Mouse (Mus musculus) neural tube, embryonic 11.5 days (tissue): Measurements from ENCODE around the gene Eif3l. TPM values are rescaled to one million over a fixed set of nuclear protein-coding genes. Genes with fewer than 3 reads are reported as not detected.

Experiments
- ATAC-seq: fragments of 200-750 bp; cut with Nextera tagmentation; 2 replicates; pipeline ENCODE4 v1.8.0; 2017; ENCODE audit warnings: moderate number of reproducible peaks, mild to moderate bottlenecking, moderate TSS enrichment, moderate library complexity; ENCODE audit not compliant: insufficient read depth, low FRiP score, low TSS enrichment
- DNase-seq: peaks from one replicate; pipeline ENCODE4 v3.0.0-alpha.2; 2015; ENCODE audit warnings: low spot score
- H3K27ac ChIP-seq: fragments of 300-500 bp; sonication (generic); 2 replicates; pipeline ENCODE4 v1.5.1; 2014; ENCODE audit warnings: low read depth, mild to moderate bottlenecking, low read length
- H3K27me3 ChIP-seq: fragments of 300-500 bp; sonication (generic); 2 replicates; pipeline ENCODE4 v1.6.1; 2014; ENCODE audit warnings: mild to moderate bottlenecking, low read length, mixed read lengths; ENCODE audit not compliant: control insufficient read depth, insufficient read depth
- H3K36me3 ChIP-seq: fragments of 300-500 bp; sonication (generic); 2 replicates; pipeline ENCODE4 v1.6.1; 2014; ENCODE audit warnings: mild to moderate bottlenecking, low read length, moderate library complexity, mixed read lengths; ENCODE audit not compliant: control insufficient read depth, insufficient read depth
- H3K4me1 ChIP-seq: fragments of 300-500 bp; sonication (generic); 2 replicates; pipeline ENCODE4 v1.6.1; 2014; ENCODE audit warnings: low read length, mixed read lengths; ENCODE audit not compliant: control insufficient read depth, insufficient read depth
- H3K4me2 ChIP-seq: fragments of 300-500 bp; sonication (generic); 2 replicates; pipeline ENCODE4 v1.6.1; 2014; ENCODE audit warnings: low read depth, mild to moderate bottlenecking, moderate library complexity
- H3K4me3 ChIP-seq: fragments of 300-500 bp; sonication (generic); 2 replicates; pipeline ENCODE4 v1.5.1; 2014; ENCODE audit warnings: low read depth, low read length
- H3K9ac ChIP-seq: fragments of 300-500 bp; sonication (generic); 2 replicates; pipeline ENCODE4 v1.6.1; 2014; ENCODE audit warnings: mild to moderate bottlenecking, low read length
- H3K9me3 ChIP-seq: fragments of 300-500 bp; sonication (generic); 2 replicates; pipeline ENCODE4 v1.6.1; 2016; ENCODE audit warnings: low read length; ENCODE audit not compliant: control insufficient read depth
- WGBS: fragments of 180-500 bp; shearing (Covaris S2); extraction: QIAGEN DNeasy Blood & Tissue Kit; methylation state at CpG from one replicate; pipeline ENCODE4 v1.1.7; 2014; 5-methylcytosine and 5-hydroxymethylcytosine counted together
- polyA plus RNA-seq: library from polyadenylated mRNA; unstranded; fragments of >200 nt; fragmentation: Nextera tagmentation; extraction: Ambion mirVana; gene quantifications from 2 replicates; pipeline ENCODE4 v1.2.1, GENCODE M21; 2014

The Eif3l gene
- polyA plus RNA-seq, 1 experiment from 2014 or later = 259 TPM

GRCm38 (mm10) chr15:79057850-79058249 lies 17.1 kb upstream of the Eif3l start:
- H3K4me2 ChIP-seq = no peak overlapping the region
- H3K9ac ChIP-seq = no peak overlapping the region
- peaks cover 4% of the 10 kb centered on the region; the same call in 1 of the 2 replicates for H3K4me1 ChIP-seq
- ATAC-seq = no peak
- H3K4me3 ChIP-seq = no peak overlapping the region
- no peak for DNase-seq
- H3K27me3 ChIP-seq = no peaks in the 10 kb centered on the region
- H3K27ac ChIP-seq = no peak overlapping the region
- 87% methylated on average over 6 of the region's 6 CpGs for WGBS
- no peaks in the 10 kb centered on the region for H3K9me3 ChIP-seq
- H3K36me3 ChIP-seq = peaks cover 20% of the 10 kb centered on the region

- no peak overlapping the region for H3K4me2 ChIP-seq
- no peaks in the 10 kb centered on the region for H3K9me3 ChIP-seq
- no peak overlapping the region for H3K4me3 ChIP-seq
- no peak overlapping the region for H3K27ac ChIP-seq
- H3K27me3 ChIP-seq = no peaks in the 10 kb centered on the region
- ATAC-seq (no peak), DNase-seq (no peak)
- H3K9ac ChIP-seq = no peak overlapping the region
- H3K4me1 ChIP-seq = peaks cover 4% of the 10 kb centered on the region; the same call in 1 of the 2 replicates
- peaks cover 4% of the 10 kb centered on the region for H3K36me3 ChIP-seq
- WGBS = 89% methylated on average over 14 of the region's 14 CpGs
Observed at GRCm38 (mm10) chr15:79060887-79061565, 14.0 kb upstream of the Eif3l start.

- Histone ChIP-seq H3K4me1 (peaks cover 4% of the 10 kb centered on the region; the same call in 1 of the 2 replicates), H3K4me3 (peak within 1 kb of the TSS; percentile 89), H3K9ac (peak within 1 kb of the TSS; percentile 89), H3K4me2 (peak within 1 kb of the TSS; percentile 74), H3K9me3 (no peaks in the 10 kb centered on the region), H3K27me3 (no peaks in the 10 kb centered on the region), H3K36me3 (peaks cover 4% of the 10 kb centered on the region), H3K27ac (peak within 1 kb of the TSS; percentile 53; the same call in 1 of the 2 replicates)
- ATAC-seq = peak; percentile 100
- WGBS = under 1% methylated on average over 72 of the region's 80 CpGs
- DNase-seq = peak; percentile 96
Observed at GRCm38 (mm10) chr15:79062376-79063159, 12.4 kb upstream of the Eif3l start, which contains the start of gene Ankrd54. Gene Ankrd54, minus strand, starts transcription at chr15:79062893.

GRCm38 (mm10) chr15:79063160-79063740 lies 11.7 kb upstream of the Eif3l start:
- Histone ChIP-seq H3K9me3 (no peaks in the 10 kb centered on the region), H3K4me1 (peaks cover 4% of the 10 kb centered on the region; the same call in 1 of the 2 replicates), H3K4me2 (peak overlapping the region; percentile 40), H3K36me3 (peaks cover 4% of the 10 kb centered on the region), H3K9ac (no peak overlapping the region), H3K27ac (no peak overlapping the region), H3K27me3 (no peaks in the 10 kb centered on the region), H3K4me3 (peak overlapping the region; percentile 19)
- 10% methylated on average over 14 of the region's 14 CpGs for WGBS
- ATAC-seq (no peak), DNase-seq (no peak)

GRCm38 (mm10) chr15:79065086-79065770 lies 9.8 kb upstream of the Eif3l start:
- no peaks in the 10 kb centered on the region for H3K27me3 ChIP-seq
- no peak overlapping the region for H3K27ac ChIP-seq
- H3K36me3 ChIP-seq = peaks cover 2% of the 10 kb centered on the region; the same call in 1 of the 2 replicates
- H3K4me2 ChIP-seq = no peak overlapping the region
- peaks cover 4% of the 10 kb centered on the region; the same call in 1 of the 2 replicates for H3K4me1 ChIP-seq
- 52% methylated on average over 8 of the region's 8 CpGs for WGBS
- H3K9ac ChIP-seq = no peak overlapping the region
- DNase-seq (no peak), ATAC-seq (no peak)
- H3K9me3 ChIP-seq = no peaks in the 10 kb centered on the region
- H3K4me3 ChIP-seq = no peak overlapping the region

- Histone ChIP-seq H3K9ac (no peak overlapping the region), H3K9me3 (no peaks in the 10 kb centered on the region), H3K27ac (no peak overlapping the region), H3K4me3 (no peak overlapping the region), H3K27me3 (no peaks in the 10 kb centered on the region), H3K4me2 (no peak overlapping the region), H3K4me1 (peaks cover 4% of the 10 kb centered on the region; the same call in 1 of the 2 replicates), H3K36me3 (no peaks in the 10 kb centered on the region)
- DNase-seq (no peak), ATAC-seq (no peak)
- 46% methylated on average over 2 of the region's 2 CpGs for WGBS
Observed at GRCm38 (mm10) chr15:79066276-79066675, 8.7 kb upstream of the Eif3l start.

GRCm38 (mm10) chr15:79067631-79068030 lies 7.3 kb upstream of the Eif3l start:
- H3K9ac ChIP-seq = no peak overlapping the region
- H3K27me3 ChIP-seq = no peaks in the 10 kb centered on the region
- H3K4me1 ChIP-seq = no peaks in the 10 kb centered on the region
- ATAC-seq = no peak
- H3K4me2 ChIP-seq = no peak overlapping the region
- no peaks in the 10 kb centered on the region for H3K36me3 ChIP-seq
- no peak for DNase-seq
- no peaks in the 10 kb centered on the region for H3K9me3 ChIP-seq
- WGBS = 89% methylated on average over 3 of the region's 3 CpGs
- no peak overlapping the region for H3K27ac ChIP-seq
- H3K4me3 ChIP-seq = no peak overlapping the region

GRCm38 (mm10) chr15:79068416-79068815 lies 6.6 kb upstream of the Eif3l start:
- Histone ChIP-seq H3K27me3 (no peaks in the 10 kb centered on the region), H3K9me3 (no peaks in the 10 kb centered on the region), H3K4me1 (no peaks in the 10 kb centered on the region), H3K9ac (no peak overlapping the region), H3K27ac (no peak overlapping the region), H3K4me3 (no peak overlapping the region), H3K36me3 (no peaks in the 10 kb centered on the region), H3K4me2 (no peak overlapping the region)
- DNase-seq = no peak
- ATAC-seq = no peak
- WGBS = 89% methylated on average over 3 of the region's 3 CpGs
